Mouse (Mus musculus): ENCODE data around the gene Amhr2. TPM values are rescaled to one million over a fixed set of nuclear protein-coding genes. Genes with fewer than 3 reads are reported as not detected.

The Amhr2 gene
- polyA plus RNA-seq, 1 experiment: 0.37 TPM

- no peak overlapping the region for H3K4me3 ChIP-seq (replicated peaks)
- no peaks in the 10 kb centered on the region for H3K27me3 ChIP-seq (replicated peaks)
- TF ChIP-seq GATA1 (IDR thresholded peaks at IDR 0.05; ENCODE audit: borderline replicate concordance, low read length) (no peak), FLI1 (IDR thresholded peaks at IDR 0.05; ENCODE audit: low read length) (no peak)
- H3K9me3 ChIP-seq: no peaks in the 10 kb centered on the region
- H3K36me3 ChIP-seq (replicated peaks; ENCODE audit: low read length): peaks cover 59% of the 10 kb centered on the region
- peaks cover 35% of the 10 kb centered on the region for H3K4me1 ChIP-seq
Measured at GRCm38 (mm10) chr15:102421437-102421836, 23.7 kb upstream of the Amhr2 start.

GRCm38 (mm10) chr15:102423602-102424240 lies 21.4 kb upstream of the Amhr2 start:
- TF ChIP-seq GATA1 (IDR thresholded peaks at IDR 0.05; ENCODE audit: borderline replicate concordance, low read length) (no peak), FLI1 (IDR thresholded peaks at IDR 0.05; ENCODE audit: low read length) (no peak)
- peaks cover 67% of the 10 kb centered on the region for H3K36me3 ChIP-seq (replicated peaks; ENCODE audit: low read length)

GRCm38 (mm10) chr15:102424657-102425056 lies 20.5 kb upstream of the Amhr2 start:
- H3K36me3 ChIP-seq (replicated peaks; ENCODE audit: low read length): peaks cover 68% of the 10 kb centered on the region
- no peak for TF ChIP-seq GATA1 (IDR thresholded peaks at IDR 0.05; ENCODE audit: borderline replicate concordance, low read length)
- no peak for TF ChIP-seq FLI1 (IDR thresholded peaks at IDR 0.05; ENCODE audit: low read length)
- H3K9me3 ChIP-seq: no peaks in the 10 kb centered on the region
- peaks cover 22% of the 10 kb centered on the region for H3K4me1 ChIP-seq
- H3K4me3 ChIP-seq (replicated peaks): no peak overlapping the region
- H3K27me3 ChIP-seq (replicated peaks): no peaks in the 10 kb centered on the region

More at GRCm38 (mm10) chr15:102423602-102424240, 21.4 kb upstream of the Amhr2 start:
- Histone ChIP-seq H3K4me3 (replicated peaks) (no peak overlapping the region), H3K4me1 (peaks cover 26% of the 10 kb centered on the region), H3K27me3 (replicated peaks) (no peaks in the 10 kb centered on the region), H3K9me3 (no peaks in the 10 kb centered on the region)

GRCm38 (mm10) chr15:102426963-102427362 lies 18.2 kb upstream of the Amhr2 start:
- peaks cover 87% of the 10 kb centered on the region for H3K36me3 ChIP-seq (replicated peaks; ENCODE audit: low read length)

GRCm38 (mm10) chr15:102432046-102432445 lies 13.1 kb upstream of the Amhr2 start:
- Histone ChIP-seq H3K27me3 (replicated peaks) (no peaks in the 10 kb centered on the region), H3K4me1 (peaks cover 8% of the 10 kb centered on the region), H3K4me3 (replicated peaks) (no peak overlapping the region), H3K9me3 (no peaks in the 10 kb centered on the region), H3K36me3 (replicated peaks; ENCODE audit: low read length) (peaks cover 97% of the 10 kb centered on the region)
- no peak for TF ChIP-seq GATA1 (IDR thresholded peaks at IDR 0.05; ENCODE audit: borderline replicate concordance, low read length)
- TF ChIP-seq FLI1 (IDR thresholded peaks at IDR 0.05; ENCODE audit: low read length): no peak

More at GRCm38 (mm10) chr15:102426963-102427362, 18.2 kb upstream of the Amhr2 start:
- no peak for TF ChIP-seq FLI1 (IDR thresholded peaks at IDR 0.05; ENCODE audit: low read length)
- TF ChIP-seq GATA1 (IDR thresholded peaks at IDR 0.05; ENCODE audit: borderline replicate concordance, low read length): no peak
- H3K27me3 ChIP-seq (replicated peaks): no peaks in the 10 kb centered on the region
- no peak overlapping the region for H3K4me3 ChIP-seq (replicated peaks)
- no peaks in the 10 kb centered on the region for H3K9me3 ChIP-seq
- H3K4me1 ChIP-seq: peaks cover 16% of the 10 kb centered on the region

GRCm38 (mm10) chr15:102433173-102433572 lies 12.0 kb upstream of the Amhr2 start:
- no peaks in the 10 kb centered on the region for H3K27me3 ChIP-seq (replicated peaks)
- H3K9me3 ChIP-seq: no peaks in the 10 kb centered on the region
- H3K4me1 ChIP-seq: peaks cover 8% of the 10 kb centered on the region
- no peak for TF ChIP-seq FLI1 (IDR thresholded peaks at IDR 0.05; ENCODE audit: low read length)
- TF ChIP-seq GATA1 (IDR thresholded peaks at IDR 0.05; ENCODE audit: borderline replicate concordance, low read length): no peak
- no peak overlapping the region for H3K4me3 ChIP-seq (replicated peaks)
- peaks cover 96% of the 10 kb centered on the region for H3K36me3 ChIP-seq (replicated peaks; ENCODE audit: low read length)

GRCm38 (mm10) chr15:102442490-102442889 lies 2.7 kb upstream of the Amhr2 start:
- H3K4me1 ChIP-seq: peaks cover 26% of the 10 kb centered on the region
- TF ChIP-seq GATA1 (IDR thresholded peaks at IDR 0.05; ENCODE audit: borderline replicate concordance, low read length) (no peak), FLI1 (IDR thresholded peaks at IDR 0.05; ENCODE audit: low read length) (no peak)
- peaks cover 16% of the 10 kb centered on the region for H3K27me3 ChIP-seq (replicated peaks)
- no peaks in the 10 kb centered on the region for H3K9me3 ChIP-seq
- peaks cover 12% of the 10 kb centered on the region for H3K36me3 ChIP-seq (replicated peaks; ENCODE audit: low read length)
- H3K4me3 ChIP-seq (replicated peaks): no peak overlapping the region

- Histone ChIP-seq H3K4me1 (peaks cover 33% of the 10 kb centered on the region), H3K9me3 (no peaks in the 10 kb centered on the region), H3K36me3 (replicated peaks; ENCODE audit: low read length) (no peaks in the 10 kb centered on the region), H3K4me3 (replicated peaks) (no peak overlapping the region), H3K27me3 (replicated peaks) (peaks cover 16% of the 10 kb centered on the region)
- TF ChIP-seq FLI1 (IDR thresholded peaks at IDR 0.05; ENCODE audit: low read length) (no peak), GATA1 (IDR thresholded peaks at IDR 0.05; ENCODE audit: borderline replicate concordance, low read length) (no peak)
Measured at GRCm38 (mm10) chr15:102446448-102446847, 1.3 kb downstream of the Amhr2 start.

- no peak for TF ChIP-seq FLI1 (IDR thresholded peaks at IDR 0.05; ENCODE audit: low read length)
- no peak for TF ChIP-seq GATA1 (IDR thresholded peaks at IDR 0.05; ENCODE audit: borderline replicate concordance, low read length)
- H3K4me3 ChIP-seq (replicated peaks): no peak overlapping the region
- no peaks in the 10 kb centered on the region for H3K9me3 ChIP-seq
- no peaks in the 10 kb centered on the region for H3K36me3 ChIP-seq (replicated peaks; ENCODE audit: low read length)
- peaks cover 25% of the 10 kb centered on the region for H3K27me3 ChIP-seq (replicated peaks)
- H3K4me1 ChIP-seq: peaks cover 37% of the 10 kb centered on the region
Measured at GRCm38 (mm10) chr15:102449366-102449765, 4.2 kb downstream of the Amhr2 start.

- Histone ChIP-seq H3K4me3 (replicated peaks) (no peak overlapping the region), H3K27me3 (replicated peaks) (peaks cover 16% of the 10 kb centered on the region), H3K4me1 (peaks cover 32% of the 10 kb centered on the region), H3K36me3 (replicated peaks; ENCODE audit: low read length) (no peaks in the 10 kb centered on the region), H3K9me3 (no peaks in the 10 kb centered on the region)
- no peak for TF ChIP-seq GATA1 (IDR thresholded peaks at IDR 0.05; ENCODE audit: borderline replicate concordance, low read length)
Measured at GRCm38 (mm10) chr15:102450928-102451327, 5.8 kb downstream of the Amhr2 start.

Data from megakaryocyte, embryonic 14.5 days (primary cell).